Mouse (Mus musculus) A20 (cell line): ENCODE results near the gene Gnptg.
"Not testable (repeated sequence)": the region's sequence is repeated elsewhere in the genome, so short reads cannot be mapped to it uniquely, and the experiment has no call there.

Experiments used
- DNase-seq: peaks from one replicate; pipeline ENCODE4 v3.0.0-alpha.2; 2011; ENCODE audit warnings: low read depth, low spot score

The Gnptg gene

GRCm38 (mm10) chr17:25243131-25243780 is 3.3 kb upstream of the Gnptg start:
- DNase-seq: peak; percentile 18

- DNase-seq: no peak
Observed at GRCm38 (mm10) chr17:25235635-25236034, 4.3 kb downstream of the Gnptg start.

GRCm38 (mm10) chr17:25231621-25232020 is 8.3 kb downstream of the Gnptg start:
- DNase-seq: not testable (repeated sequence)

- no peak for DNase-seq
Observed at GRCm38 (mm10) chr17:25230700-25231099, 9.2 kb downstream of the Gnptg start.

GRCm38 (mm10) chr17:25230014-25230655 is 9.8 kb downstream of the Gnptg start:
- DNase-seq: not testable (repeated sequence)

- no peak for DNase-seq
Observed at GRCm38 (mm10) chr17:25227991-25228390, 11.9 kb downstream of the Gnptg start.

- DNase-seq: no peak
Observed at GRCm38 (mm10) chr17:25225659-25226058, 14.3 kb downstream of the Gnptg start.

GRCm38 (mm10) chr17:25224586-25225222 is 15.2 kb downstream of the Gnptg start:
- no peak for DNase-seq

- DNase-seq: no peak
Observed at GRCm38 (mm10) chr17:25222951-25223601, 16.8 kb downstream of the Gnptg start.

- DNase-seq: not testable (repeated sequence)
Observed at GRCm38 (mm10) chr17:25222504-25222940, 17.4 kb downstream of the Gnptg start.

GRCm38 (mm10) chr17:25221821-25222503 is 18.0 kb downstream of the Gnptg start:
- no peak for DNase-seq

GRCm38 (mm10) chr17:25220746-25221145 is 19.2 kb downstream of the Gnptg start:
- no peak for DNase-seq

GRCm38 (mm10) chr17:25219492-25220295 is 20.2 kb downstream of the Gnptg start:
- no peak for DNase-seq

GRCm38 (mm10) chr17:25218967-25219366 is 21.0 kb downstream of the Gnptg start:
- DNase-seq: no peak

GRCm38 (mm10) chr17:25215431-25215830 is 24.5 kb downstream of the Gnptg start:
- no peak for DNase-seq

- DNase-seq: no peak
Observed at GRCm38 (mm10) chr17:25211705-25212104, 28.2 kb downstream of the Gnptg start.

GRCm38 (mm10) chr17:25210680-25211466 is 29.1 kb downstream of the Gnptg start:
- DNase-seq: no peak

GRCm38 (mm10) chr17:25210006-25210405 is 29.9 kb downstream of the Gnptg start:
- DNase-seq: no peak

- DNase-seq: no peak
Observed at GRCm38 (mm10) chr17:25202401-25202800, 37.5 kb downstream of the Gnptg start.

GRCm38 (mm10) chr17:25189091-25189490 is 50.8 kb downstream of the Gnptg start:
- DNase-seq: no peak
